Mouse (Mus musculus) B cell, adult (primary cell): ENCODE results near the gene Olfr744. TPM values are rescaled to one million over a fixed set of nuclear protein-coding genes. Genes with fewer than 3 reads are reported as not detected.

Experiments
- total RNA-seq: library from RNA; stranded (reverse); gene quantifications from 4 replicates; pipeline ENCODE4 v1.2.4, GENCODE M21; 2023; ENCODE audit not compliant: inconsistent age

The Olfr744 gene
- total RNA-seq, result not detected in 4 replicates

DNA sequence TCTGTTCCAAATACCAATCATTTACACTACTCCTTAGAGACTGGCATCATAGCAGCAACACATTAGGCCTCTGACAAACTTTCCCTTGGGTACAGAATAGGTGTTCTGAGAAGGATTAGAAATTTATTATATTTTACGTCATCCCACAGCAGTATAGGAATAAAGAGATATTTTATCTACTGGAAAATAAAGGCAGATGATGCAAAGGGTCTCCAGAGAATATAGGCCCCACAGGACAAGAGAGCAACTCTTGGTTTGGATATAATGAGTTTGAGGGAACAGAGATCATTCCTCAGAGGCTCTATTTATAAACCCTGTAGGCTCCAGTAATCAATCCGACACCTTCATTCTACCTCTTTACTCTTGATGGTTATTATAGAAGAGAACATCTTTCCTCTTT lies at the start of gene Olfr744:
Gene Olfr744 (plus strand): TSS at position 301 of the 400 bp plus-strand sequence.

DNA sequence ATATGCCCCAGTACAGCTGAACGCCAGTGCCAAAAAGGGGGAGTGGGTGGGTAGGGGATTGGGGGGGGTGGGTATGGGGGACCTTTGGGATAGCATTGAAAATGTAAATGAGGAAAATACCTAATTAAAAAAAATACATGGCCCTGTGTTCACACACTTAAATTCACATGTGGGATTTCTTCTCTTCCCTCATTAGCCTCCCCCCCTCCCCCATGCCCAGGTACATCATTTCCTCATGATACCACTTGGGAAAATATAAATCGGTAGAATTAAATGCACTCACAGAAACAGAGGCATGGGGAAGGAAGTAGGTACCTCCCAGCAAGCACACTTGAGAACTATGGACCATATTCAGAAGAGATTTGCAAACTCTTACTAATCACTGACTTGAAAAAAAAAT lies 24.4 kb downstream of the Olfr744 start, which contains the start of gene Olfr745:
Gene Olfr745 (plus strand): TSS at position 301 of the 400 bp plus-strand sequence.

DNA sequence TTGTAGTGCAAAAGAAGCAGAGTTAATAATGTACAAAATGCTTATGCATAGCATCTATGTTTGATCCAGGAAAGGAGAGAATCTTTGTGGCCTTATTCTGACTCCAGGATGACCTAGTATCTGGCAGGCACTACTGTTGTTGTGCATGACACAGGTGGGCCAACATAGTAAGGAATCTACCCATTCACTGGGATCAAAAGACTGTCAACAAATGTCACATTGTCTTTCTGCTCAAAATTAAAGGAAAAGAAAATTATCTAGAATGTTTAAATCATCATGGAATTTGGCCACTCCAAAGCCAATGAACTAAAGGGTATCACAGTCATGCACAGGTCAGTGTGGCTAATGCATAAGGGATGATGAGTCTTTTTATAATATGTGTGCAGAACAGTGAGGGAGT lies 32.1 kb downstream of the Olfr744 start, which contains the start of gene Olfr746:
Gene Olfr746 (plus strand): TSS at position 301 of the 400 bp plus-strand sequence.

Other genes with a start within 250 kb of the Olfr744 start
- gene Olfr736, start 233.7 kb upstream of the Olfr744 start, total RNA-seq, result not detected in 4 replicates
- not detected in 4 replicates for gene Olfr738, start 207.3 kb upstream of the Olfr744 start, total RNA-seq
- not detected in 4 replicates for gene Olfr739, start 196.3 kb upstream of the Olfr744 start, total RNA-seq
- gene Olfr740, start 169.3 kb upstream of the Olfr744 start, total RNA-seq, result not detected in 4 replicates
- gene Olfr741, start 142.1 kb upstream of the Olfr744 start, total RNA-seq, result not detected in 4 replicates
- gene Olfr742, start 111.3 kb upstream of the Olfr744 start, total RNA-seq, result not detected in 4 replicates
- not detected in 4 replicates for gene Olfr743, start 93.0 kb upstream of the Olfr744 start, total RNA-seq
- gene Olfr745, start 24.5 kb downstream of the Olfr744 start, total RNA-seq, result not detected in 4 replicates
- gene Olfr746, start 32.2 kb downstream of the Olfr744 start, total RNA-seq, result not detected in 4 replicates
- gene Olfr747, start 78.3 kb downstream of the Olfr744 start, total RNA-seq, result not detected in 4 replicates
- gene Olfr748, start 92.5 kb downstream of the Olfr744 start, total RNA-seq, result not detected in 4 replicates
- gene Olfr749, start 130.2 kb downstream of the Olfr744 start, total RNA-seq, result not detected in 4 replicates
- gene Ttc5, start 170.6 kb downstream of the Olfr744 start, total RNA-seq, result 77.4 to 93.8 TPM (median 87.5 TPM) in 4 replicates
- gene Ccnb1ip1, start 192.9 kb downstream of the Olfr744 start, total RNA-seq, result 1.3 to 2.2 TPM in 2 of 4 replicates, not detected in the others
- gene Parp2, start 193.0 kb downstream of the Olfr744 start, total RNA-seq, result 51.3 to 61.6 TPM (median 56.8 TPM) in 4 replicates